Mouse (Mus musculus): ENCODE results near the gene Unc13b.
A peak's percentile ranks its signal among the peaks of the same experiment; 100 is the strongest.

The Unc13b gene

GRCm38 (mm10) chr4:43233489-43233888 lies 174.7 kb downstream of the Unc13b start:
- DNase-seq: no peak

- DNase-seq: no peak
These were observed 178.1 kb downstream of the Unc13b start for GRCm38 (mm10) chr4:43236898-43237297.

- DNase-seq: no peak
These were observed 182.0 kb downstream of the Unc13b start for GRCm38 (mm10) chr4:43240716-43241115.

GRCm38 (mm10) chr4:43244022-43244421 lies 185.3 kb downstream of the Unc13b start:
- no peak for DNase-seq

GRCm38 (mm10) chr4:43245776-43246175 lies 187.0 kb downstream of the Unc13b start:
- no peak for DNase-seq

GRCm38 (mm10) chr4:43248026-43248425 lies 189.3 kb downstream of the Unc13b start:
- DNase-seq: no peak

GRCm38 (mm10) chr4:43248909-43249308 lies 190.2 kb downstream of the Unc13b start:
- no peak for DNase-seq

GRCm38 (mm10) chr4:43251269-43251668 lies 192.5 kb downstream of the Unc13b start:
- no peak for DNase-seq

GRCm38 (mm10) chr4:43257040-43257439 lies 198.3 kb downstream of the Unc13b start:
- DNase-seq: no peak

GRCm38 (mm10) chr4:43258556-43258955 lies 199.8 kb downstream of the Unc13b start:
- DNase-seq: no peak

GRCm38 (mm10) chr4:43259435-43259834 lies 200.7 kb downstream of the Unc13b start:
- DNase-seq: no peak

GRCm38 (mm10) chr4:43260096-43260495 lies 201.3 kb downstream of the Unc13b start:
- DNase-seq: no peak

- no peak for DNase-seq
These were observed 204.1 kb downstream of the Unc13b start for GRCm38 (mm10) chr4:43262821-43263220.

- no peak for DNase-seq
These were observed 207.4 kb downstream of the Unc13b start for GRCm38 (mm10) chr4:43266146-43266545.

GRCm38 (mm10) chr4:43266623-43267322 lies 208.0 kb downstream of the Unc13b start, which contains the start of gene Atp8b5:
Gene Atp8b5 (plus strand): TSS chr4:43267159.
- DNase-seq: peak; percentile 38

GRCm38 (mm10) chr4:43267323-43267658 lies 208.5 kb downstream of the Unc13b start:
- no peak for DNase-seq

GRCm38 (mm10) chr4:43285476-43285875 lies 226.7 kb downstream of the Unc13b start:
- DNase-seq: no peak

- DNase-seq: no peak
These were observed 228.6 kb downstream of the Unc13b start for GRCm38 (mm10) chr4:43287305-43287704.

GRCm38 (mm10) chr4:43294001-43294400 lies 235.2 kb downstream of the Unc13b start:
- peak in 1 of 2 experiments; percentile 2 for DNase-seq

GRCm38 (mm10) chr4:43309696-43310338 lies 251.1 kb downstream of the Unc13b start:
- no peak for DNase-seq
